Mouse (Mus musculus) kidney, postnatal 36 days (tissue): ENCODE measurements around the gene Dis3l2.

Experiments used
- DNase-seq, 2 experiments: peaks; one replicate each; pipeline ENCODE4 v3.0.0; 2021 to 2022; ENCODE audit warnings: mixed read lengths in 2 of 2

Gene Dis3l2

DNA sequence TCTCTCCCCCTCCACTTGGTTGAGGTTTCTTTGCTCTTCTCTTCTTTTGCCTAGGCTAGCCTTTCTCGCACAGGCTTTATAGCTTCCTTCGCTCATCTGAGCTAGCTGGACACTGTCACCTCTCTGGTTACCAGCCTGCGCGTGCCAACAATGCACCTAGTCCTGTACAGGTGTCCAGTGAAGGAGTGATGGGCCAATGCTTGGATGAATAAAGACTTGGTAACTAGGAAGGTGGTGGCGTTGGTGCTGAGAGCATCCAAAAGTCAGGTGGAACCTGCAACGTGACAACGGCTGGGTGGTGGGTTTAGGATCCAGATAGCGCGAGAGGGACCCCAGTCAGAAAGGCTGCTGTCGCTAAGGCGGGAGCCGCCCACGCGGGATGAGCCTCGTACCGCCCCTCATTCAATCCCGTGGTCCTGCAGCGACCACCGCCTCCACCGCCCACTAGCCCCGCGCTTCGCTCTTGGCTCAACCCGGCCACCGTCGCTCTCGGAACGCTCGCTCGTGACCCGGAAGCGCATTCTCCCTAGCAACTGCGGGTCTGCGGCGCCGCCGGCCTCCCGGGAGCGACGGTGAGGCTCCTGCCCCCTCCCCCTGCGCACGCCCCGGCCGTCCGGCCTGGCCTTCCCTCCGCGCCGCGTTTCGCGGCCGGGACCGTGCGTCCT is at the start of gene Dis3l2:
Gene Dis3l2 (plus strand): TSS at position 509 of the 665 bp plus-strand sequence.
- peak; percentile 89 to 94 for DNase-seq

DNA sequence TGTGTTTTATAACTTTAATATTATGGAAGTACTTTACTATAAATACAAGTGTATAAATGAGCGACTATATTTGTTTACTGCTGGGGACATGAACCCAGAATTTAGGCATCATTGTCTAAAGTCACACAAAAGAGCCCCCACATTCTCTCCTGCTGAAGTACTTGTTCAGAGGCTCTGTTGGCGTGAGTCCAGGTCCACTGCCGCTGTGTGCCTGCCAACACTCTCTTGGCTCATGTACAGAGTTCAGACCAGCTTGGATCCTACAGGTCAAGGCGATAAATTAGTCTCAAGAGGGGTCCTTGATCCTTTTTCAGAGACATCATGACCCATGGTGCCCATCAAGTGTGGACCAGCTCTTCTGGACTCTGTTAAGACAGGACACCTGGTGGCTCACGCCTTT is 46.5 kb upstream of the Dis3l2 start:
- peak; percentile 43 to 72 for DNase-seq

- DNase-seq = peak in 1 of 2 experiments; percentile 6
These were observed 38.5 kb upstream of the Dis3l2 start for GRCm38 (mm10) chr1:86665091-86665490.

GRCm38 (mm10) chr1:86669552-86670273 is 33.9 kb upstream of the Dis3l2 start:
- peak; percentile 81 to 87 for DNase-seq

DNA sequence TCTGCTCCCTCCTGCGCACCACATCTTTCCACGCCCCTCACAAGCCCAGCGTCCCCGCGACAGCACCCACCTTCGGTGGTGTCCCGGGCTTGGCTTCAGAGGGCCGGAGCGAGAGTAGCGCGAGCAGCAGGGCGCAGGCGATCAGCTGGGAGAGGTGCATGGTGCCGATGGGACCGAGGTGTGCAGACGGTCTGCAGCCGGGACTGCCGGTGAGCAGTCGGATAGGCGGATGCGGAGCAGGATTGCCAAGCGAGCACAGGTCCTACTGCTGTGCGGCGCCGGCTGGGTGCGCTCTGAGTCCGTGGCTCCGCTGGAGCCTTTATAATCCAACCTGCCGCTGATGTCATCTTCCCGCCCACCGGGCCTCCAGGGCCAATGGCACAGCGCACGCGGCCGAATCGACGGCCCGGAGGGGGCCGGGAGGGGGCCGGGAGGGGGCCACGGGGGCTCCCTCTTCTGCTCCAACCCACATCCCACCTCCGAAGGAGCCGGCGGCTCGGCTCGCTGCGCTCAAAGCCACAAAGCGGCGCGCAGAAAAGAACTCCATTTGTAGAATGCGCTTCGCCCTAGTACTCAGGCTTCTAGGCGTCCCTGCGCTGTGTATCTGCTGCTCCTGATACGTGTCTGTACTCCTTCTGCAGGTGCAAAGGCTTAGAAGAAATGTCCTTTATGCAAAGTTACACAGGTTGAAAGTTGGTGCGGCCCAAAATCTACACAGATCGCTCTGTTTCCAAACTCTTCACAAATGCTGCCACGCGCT is 33.1 kb upstream of the Dis3l2 start, which contains the start of gene Nppc:
Gene Nppc (minus strand): TSS at position 293 of the 760 bp plus-strand sequence.
- DNase-seq = peak; percentile 74 to 82

DNA sequence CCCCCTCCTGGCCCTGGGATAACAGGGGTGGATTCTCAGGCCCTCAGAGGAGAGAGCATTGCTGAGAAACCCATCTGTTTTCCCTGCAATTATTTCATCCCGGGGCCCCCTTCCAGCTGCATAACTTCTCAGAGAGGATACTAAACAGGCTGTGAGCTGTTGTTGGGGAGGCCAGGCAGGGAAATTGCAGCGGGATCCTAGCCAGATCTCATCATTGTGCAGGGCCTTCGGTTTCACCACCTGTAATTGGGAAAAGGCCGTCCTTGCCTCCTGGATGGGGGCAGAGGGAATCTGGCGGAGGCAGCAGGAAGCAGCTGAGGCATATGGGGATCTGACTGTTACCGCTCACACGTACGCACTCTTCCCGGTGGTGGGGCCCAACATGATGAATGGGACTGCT is 29.2 kb upstream of the Dis3l2 start:
- no peak for DNase-seq

- DNase-seq = no peak
These were observed 28.5 kb upstream of the Dis3l2 start for GRCm38 (mm10) chr1:86675126-86675525.

DNA sequence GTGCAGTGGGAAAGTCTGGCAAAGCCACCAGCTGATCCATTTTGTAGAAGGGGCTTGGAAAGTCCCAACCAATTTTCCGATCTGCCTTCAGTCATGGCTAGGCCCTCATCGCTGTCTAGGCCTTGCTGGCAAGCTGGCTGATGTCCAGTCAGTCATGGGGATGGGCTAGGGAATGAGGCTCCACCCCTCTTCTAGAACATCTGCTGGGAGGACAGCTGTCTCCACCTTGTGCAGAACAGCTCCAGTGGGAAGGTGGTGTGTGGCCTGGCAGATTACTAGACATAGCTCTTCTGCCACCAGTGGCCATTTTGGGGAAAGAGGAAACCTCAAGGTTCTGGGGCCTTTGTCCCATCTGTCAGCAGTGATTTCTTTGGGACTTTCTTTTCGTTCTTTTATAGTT is 26.0 kb upstream of the Dis3l2 start:
- DNase-seq = no peak

DNA sequence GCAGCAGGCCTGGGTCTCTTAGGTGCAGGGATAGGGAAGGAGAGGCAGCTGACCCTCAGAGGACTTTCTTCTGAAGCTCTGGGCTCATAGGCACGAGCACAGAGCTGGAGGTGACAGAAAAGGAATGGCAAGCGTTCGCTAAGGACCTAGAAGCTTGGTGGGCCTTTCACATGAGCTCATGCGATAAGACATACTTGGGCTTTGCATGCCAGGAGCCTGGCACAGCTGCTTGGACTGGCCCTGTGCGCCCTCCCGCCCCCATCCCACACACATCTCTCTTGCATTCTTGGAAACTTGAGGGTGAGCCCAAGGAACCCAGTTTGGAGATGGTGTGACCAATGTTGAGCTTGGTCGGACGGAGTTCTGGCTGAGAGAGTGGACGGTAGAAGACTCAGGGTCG is 24.9 kb upstream of the Dis3l2 start:
- DNase-seq = no peak

DNA sequence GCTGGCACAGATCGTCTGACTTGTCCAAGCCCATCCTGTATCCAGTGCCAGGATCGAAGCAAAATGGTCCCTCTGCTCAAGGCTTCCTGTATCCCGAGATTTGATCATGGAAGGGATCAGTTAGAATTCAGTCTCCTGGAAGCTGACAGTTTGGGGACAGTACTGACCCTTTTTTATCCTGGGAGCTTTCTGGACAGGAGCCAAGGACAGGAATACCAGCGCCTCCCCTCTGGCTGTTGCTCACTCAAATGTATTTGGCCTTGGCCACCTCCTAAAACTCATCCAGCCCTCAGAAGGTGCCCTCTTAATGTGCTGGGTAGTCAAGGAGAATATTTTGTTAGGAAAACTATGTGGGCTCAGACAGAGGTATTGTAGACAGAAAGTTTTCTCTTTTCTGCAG is 16.4 kb upstream of the Dis3l2 start:
- DNase-seq = no peak

DNA sequence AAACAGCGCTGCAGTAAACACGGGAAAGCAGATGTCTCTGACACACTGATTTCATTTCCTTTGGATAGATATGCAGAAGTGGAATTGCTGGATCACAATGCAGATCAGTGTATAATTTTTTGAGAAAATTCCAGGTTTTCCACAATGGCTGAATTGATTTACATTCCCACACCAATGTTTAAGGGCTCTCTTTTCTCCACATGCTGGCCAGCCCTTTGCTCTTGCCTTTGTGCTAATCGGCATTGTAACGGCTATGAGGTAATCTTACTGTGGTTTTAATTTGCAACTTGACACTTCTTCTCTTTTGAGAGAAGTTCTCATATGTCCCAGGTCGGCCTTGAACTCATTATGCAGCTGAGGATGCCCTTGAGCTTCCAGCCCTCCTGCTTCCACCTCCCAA is 12.6 kb upstream of the Dis3l2 start:
- DNase-seq = no peak

GRCm38 (mm10) chr1:86696948-86697347 is 6.7 kb upstream of the Dis3l2 start:
- DNase-seq = peak in 1 of 2 experiments; percentile 35

- peak; percentile 27 to 64 for DNase-seq
These were observed 4.9 kb upstream of the Dis3l2 start for GRCm38 (mm10) chr1:86698721-86699120.

DNA sequence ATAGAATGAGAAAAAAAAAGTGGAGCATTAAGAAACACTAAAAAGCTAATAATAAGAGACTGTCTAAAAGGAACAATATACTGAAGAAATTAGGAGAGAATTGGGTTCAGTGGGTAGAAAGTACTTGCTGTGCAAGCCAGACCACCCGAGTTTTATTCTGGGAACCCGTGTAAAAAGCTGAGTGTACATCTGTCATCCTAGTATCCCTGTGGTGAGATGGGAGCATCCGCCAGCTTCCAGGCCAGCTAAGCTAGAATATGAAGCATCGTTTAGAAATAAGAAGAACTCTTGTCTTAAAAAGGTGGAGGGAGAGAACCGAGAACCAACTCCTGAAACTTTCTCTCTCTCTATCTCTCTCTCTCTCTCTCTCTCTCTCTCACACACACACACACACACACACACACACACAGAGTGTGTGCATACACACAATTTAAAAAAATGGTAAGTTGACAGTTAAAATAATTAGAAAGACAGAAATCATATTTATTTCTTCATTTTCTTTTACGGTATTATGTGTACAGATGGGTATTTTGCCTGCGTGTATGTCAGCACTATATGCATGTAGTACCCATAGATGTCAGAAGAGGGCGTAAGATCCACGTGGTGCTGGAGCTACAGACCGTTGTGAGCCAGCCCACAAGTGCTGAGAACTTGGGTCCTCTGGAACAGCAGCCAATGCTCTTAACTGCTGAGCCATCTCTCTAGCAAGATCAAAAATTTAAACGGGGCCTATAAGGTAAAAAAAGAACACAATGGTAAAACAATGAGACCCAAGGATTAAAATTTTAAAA is 4.1 kb upstream of the Dis3l2 start:
- DNase-seq = no peak

- no peak for DNase-seq
These were observed 3.2 kb upstream of the Dis3l2 start for GRCm38 (mm10) chr1:86700367-86700766.

GRCm38 (mm10) chr1:86703965-86704326 is 338 bp downstream of the Dis3l2 start:
- no peak for DNase-seq

DNA sequence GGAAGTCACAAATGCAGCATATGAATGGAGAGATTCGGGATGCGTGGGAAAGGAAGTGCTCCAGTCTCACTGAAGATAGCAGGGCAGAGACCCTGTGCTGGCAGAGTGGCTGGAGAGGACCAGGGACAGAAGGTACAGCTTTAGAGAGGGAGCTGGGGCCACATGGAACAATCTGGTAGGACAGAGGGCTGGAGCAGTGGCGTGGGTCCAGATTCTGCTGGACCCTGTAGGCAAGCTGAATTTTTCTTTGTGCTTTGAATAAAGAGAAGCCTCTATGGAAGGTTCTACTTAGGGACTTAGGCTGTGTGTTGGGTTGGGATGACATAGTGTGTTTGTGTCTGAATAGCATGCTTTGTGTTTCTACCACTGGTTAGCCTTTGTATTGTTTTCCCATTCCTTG is 1.9 kb downstream of the Dis3l2 start:
- DNase-seq = no peak

GRCm38 (mm10) chr1:86709546-86709945 is 5.9 kb downstream of the Dis3l2 start:
- no peak for DNase-seq

DNA sequence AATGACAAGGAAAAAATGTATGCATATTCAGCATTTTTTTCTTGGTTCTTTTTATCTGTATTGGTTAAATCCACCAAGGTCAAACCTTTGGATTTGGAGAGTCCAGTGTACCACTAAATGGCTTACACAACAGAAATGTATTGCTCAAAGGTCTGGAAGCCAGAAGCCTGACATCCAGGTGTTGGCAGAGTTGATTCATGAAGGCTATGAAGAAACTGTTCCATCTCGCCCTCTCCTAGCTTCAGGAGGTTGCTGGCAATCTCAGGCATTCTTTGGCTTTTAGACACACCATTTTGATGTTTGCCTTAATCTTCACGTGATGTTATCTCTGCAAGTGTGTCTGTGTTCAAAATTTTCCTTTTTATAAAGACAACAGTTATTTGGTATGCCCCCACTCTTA is 8.4 kb downstream of the Dis3l2 start:
- peak in 1 of 2 experiments; percentile 7 for DNase-seq

DNA sequence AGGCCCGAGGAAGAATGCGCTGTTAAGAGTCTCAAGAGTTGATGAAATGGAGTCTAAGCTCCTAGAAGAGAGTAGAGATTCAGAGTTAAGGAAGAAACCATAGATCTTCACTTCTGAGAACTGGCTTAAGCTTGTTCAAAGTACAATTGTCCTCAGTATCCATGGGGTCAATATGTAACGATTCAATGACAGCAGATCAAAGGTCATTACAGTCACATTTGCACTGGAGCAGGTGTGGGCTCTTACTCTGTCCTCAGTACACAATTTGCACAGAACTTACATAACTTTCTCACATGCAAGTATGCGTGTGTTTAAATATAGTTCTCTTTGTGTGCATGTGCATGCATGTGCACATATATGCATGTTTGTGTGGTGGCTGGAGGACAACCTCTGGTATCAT is 9.4 kb downstream of the Dis3l2 start:
- DNase-seq = peak in 1 of 2 experiments; percentile 32

DNA sequence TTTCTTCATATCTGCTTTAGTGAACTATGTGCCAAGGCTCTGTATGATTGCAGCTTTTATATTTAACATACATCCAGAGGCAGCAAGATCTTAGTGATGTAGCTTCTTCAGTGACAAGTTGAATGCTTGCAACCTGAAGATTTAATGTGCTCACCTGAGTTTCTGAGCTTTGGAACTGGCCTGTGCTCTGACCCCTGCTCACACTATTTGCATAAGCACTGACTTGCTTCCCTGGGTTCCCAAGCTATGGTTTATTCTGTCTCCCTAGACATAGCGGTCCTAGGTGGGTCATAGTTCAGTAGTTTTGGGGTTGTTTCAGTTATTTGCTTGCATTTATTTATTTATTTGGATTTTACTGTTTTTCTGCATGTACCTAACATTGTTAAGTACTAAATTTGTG is 14.6 kb downstream of the Dis3l2 start:
- DNase-seq = peak in 1 of 2 experiments; percentile 9

GRCm38 (mm10) chr1:86719391-86719790 is 15.8 kb downstream of the Dis3l2 start:
- no peak for DNase-seq
